Mouse (Mus musculus): ENCODE measurements around the gene Prr15l. TPM values are rescaled to one million over a fixed set of nuclear protein-coding genes. Genes with fewer than 3 reads are reported as not detected.

The Prr15l gene
- polyA plus RNA-seq (2011; ENCODE audit: insufficient read length, low read depth, missing spikeins) = not detected in 2 replicates

DNA sequence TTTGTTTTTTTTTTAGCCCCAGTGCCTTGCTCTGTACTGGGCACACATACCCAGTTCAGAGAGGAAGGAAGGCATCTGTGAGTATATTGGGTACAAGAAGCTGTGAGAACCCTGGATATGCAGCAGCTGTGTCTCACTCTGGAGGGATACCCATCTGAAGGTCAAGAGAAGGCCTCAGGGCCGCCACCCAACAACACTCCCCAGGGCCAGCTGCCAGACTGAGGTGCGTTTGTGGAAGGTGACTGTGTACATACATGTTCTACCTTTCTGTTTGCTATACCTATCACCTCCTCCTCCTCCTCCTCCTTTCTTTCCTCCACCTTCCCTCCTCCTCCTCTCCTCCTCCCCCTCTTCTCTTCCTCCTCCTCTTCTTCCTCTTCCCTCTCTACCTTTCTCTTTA is at the start of gene Prr15l:
Prr15l (plus strand) TSS at position 17 of the 400 bp plus-strand sequence.
- TF ChIP-seq POLR2A (IDR thresholded peaks at IDR 0.05; ENCODE audit: low read depth, low read length) = no peak
- no peak for TF ChIP-seq CTCF (IDR thresholded peaks at IDR 0.05; ENCODE audit: borderline replicate concordance, insufficient read depth, low read length)
- no peak within 1 kb of the TSS for H3K4me3 ChIP-seq (ENCODE audit: insufficient read depth, low read length)
- no peak within 1 kb of the TSS for H3K27ac ChIP-seq (ENCODE audit: insufficient read depth, low read length)
- H3K4me1 ChIP-seq (ENCODE audit: control insufficient read depth, insufficient read depth, low read length) = no peaks in the 10 kb centered on the region

DNA sequence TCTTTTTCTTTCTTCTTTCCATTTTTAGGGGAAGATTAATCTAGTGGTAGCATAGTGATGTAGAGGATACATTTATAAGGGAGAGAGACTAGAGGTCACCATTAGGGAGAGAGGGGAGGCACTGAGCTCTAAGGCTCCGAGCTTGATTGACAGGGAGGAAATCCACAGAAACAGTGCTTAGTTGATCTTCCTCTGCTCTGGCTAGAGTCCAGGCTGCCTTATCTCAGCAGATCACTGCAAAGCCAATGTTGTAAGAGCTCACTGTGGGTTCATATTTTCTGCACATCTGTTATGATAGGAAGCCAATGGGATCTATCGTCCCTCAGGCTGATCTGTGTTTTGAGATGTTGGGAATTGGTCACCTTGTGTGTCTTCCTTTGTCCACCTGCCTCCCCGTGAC is 49.2 kb upstream of the Prr15l start:
- Histone ChIP-seq H3K27ac (ENCODE audit: insufficient read depth, low read length) (no peak overlapping the region), H3K4me3 (ENCODE audit: insufficient read depth, low read length) (no peak overlapping the region), H3K4me1 (ENCODE audit: control insufficient read depth, insufficient read depth, low read length) (no peaks in the 10 kb centered on the region)
- no peak for TF ChIP-seq POLR2A (IDR thresholded peaks at IDR 0.05; ENCODE audit: low read depth, low read length)
- no peak for TF ChIP-seq CTCF (IDR thresholded peaks at IDR 0.05; ENCODE audit: borderline replicate concordance, insufficient read depth, low read length)

DNA sequence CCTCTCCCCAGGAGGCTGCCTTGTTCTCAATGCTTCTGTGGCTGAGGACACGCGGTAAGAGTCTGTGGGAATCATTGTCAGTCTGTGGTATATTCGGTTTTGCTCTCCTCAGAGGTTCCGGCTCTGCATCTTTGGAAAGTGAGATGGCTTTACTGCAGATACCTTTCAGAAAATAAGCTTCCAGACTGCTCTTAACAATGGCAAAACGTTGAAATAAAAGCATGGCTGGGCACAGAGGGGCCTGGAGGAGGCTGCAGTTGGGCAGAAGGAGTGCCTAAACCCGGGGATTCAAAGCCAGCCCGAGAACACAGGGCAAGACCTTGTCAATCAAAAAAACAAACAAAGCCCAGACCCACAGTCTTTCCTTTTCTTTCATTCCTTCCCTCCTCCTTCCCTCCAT is 48.5 kb upstream of the Prr15l start:
- TF ChIP-seq POLR2A (IDR thresholded peaks at IDR 0.05; ENCODE audit: low read depth, low read length) = no peak
- TF ChIP-seq CTCF (IDR thresholded peaks at IDR 0.05; ENCODE audit: borderline replicate concordance, insufficient read depth, low read length) = no peak
- Histone ChIP-seq H3K4me1 (ENCODE audit: control insufficient read depth, insufficient read depth, low read length) (no peaks in the 10 kb centered on the region), H3K4me3 (ENCODE audit: insufficient read depth, low read length) (no peak overlapping the region), H3K27ac (ENCODE audit: insufficient read depth, low read length) (no peak overlapping the region)

DNA sequence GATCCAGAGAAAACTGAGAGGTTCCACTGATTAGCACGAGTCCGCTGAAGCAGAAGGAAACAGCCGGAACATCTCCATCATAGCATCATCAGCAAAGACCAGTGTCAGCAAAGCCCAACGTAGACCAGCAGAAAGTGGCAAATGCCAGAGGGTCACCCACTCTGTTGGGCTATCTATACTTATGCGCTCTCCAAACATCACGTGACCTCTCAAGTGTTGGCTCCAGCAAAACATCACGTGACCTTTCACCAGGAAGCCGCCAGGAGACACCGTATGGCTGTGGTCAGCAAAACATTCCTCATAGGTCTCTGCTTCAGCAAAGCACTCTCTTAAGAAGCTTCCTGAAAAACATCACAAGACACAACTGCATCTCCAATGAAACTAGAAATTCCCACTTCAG is 47.6 kb upstream of the Prr15l start:
- H3K4me1 ChIP-seq (ENCODE audit: control insufficient read depth, insufficient read depth, low read length) = no peaks in the 10 kb centered on the region
- TF ChIP-seq CTCF (IDR thresholded peaks at IDR 0.05; ENCODE audit: borderline replicate concordance, insufficient read depth, low read length) = no peak
- H3K4me3 ChIP-seq (ENCODE audit: insufficient read depth, low read length) = no peak overlapping the region
- no peak overlapping the region for H3K27ac ChIP-seq (ENCODE audit: insufficient read depth, low read length)

DNA sequence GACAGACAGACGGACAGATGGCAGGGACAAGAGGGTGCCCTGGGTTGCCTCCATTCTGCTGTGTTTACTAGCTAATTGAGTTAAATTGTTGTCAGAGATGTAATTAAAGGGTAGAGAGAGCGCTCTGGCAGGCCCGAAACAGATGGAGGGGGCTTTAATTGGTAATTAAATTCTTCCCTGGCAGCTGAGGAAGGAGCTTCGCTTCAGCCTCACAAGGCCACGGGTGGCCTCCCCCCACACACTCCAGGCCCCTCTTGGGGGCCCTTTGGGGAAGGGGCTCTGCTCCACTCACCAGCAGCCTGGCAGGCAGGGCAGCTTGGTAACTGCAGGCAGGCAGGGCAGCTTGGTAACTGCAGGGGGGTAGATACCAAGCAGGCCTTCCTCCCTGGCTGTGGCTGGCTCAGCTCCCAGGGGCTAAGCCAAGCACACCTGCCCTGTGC is 42.0 kb upstream of the Prr15l start:
- Histone ChIP-seq H3K4me1 (ENCODE audit: control insufficient read depth, insufficient read depth, low read length) (no peaks in the 10 kb centered on the region), H3K4me3 (ENCODE audit: insufficient read depth, low read length) (no peak overlapping the region), H3K27ac (ENCODE audit: insufficient read depth, low read length) (no peak overlapping the region)
- TF ChIP-seq POLR2A (IDR thresholded peaks at IDR 0.05; ENCODE audit: low read depth, low read length) (no peak), CTCF (IDR thresholded peaks at IDR 0.05; ENCODE audit: borderline replicate concordance, insufficient read depth, low read length) (no peak)

DNA sequence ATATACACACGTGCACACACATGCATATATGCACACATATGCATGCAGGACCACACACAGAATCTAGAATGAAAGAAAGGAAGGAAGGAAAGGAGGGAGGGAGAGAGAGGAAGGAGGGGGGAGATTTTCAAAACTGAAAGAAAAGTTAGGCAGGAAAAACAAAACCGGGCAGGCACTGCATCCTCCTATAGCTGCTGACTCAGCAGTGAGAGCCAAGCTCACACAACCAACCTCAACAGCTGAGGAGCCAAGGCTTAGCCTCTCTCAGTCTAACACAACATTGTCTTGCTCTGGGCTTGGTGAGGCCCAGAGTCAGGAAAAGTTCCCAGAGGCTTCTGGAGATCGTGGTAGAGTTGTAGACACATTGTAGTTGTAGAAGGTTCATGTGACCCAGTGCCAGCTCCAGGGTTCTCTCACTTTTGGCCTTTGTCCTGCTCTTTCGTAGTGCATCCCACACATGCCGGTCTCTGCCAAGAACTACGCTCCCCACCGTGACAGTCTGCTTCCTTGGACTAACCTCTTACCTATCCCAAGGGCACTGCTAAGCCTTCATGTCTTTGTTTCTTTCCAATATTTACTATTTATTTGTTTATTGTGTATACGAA is 40.9 kb upstream of the Prr15l start:
- Histone ChIP-seq H3K4me3 (ENCODE audit: insufficient read depth, low read length) (no peak overlapping the region), H3K4me1 (ENCODE audit: control insufficient read depth, insufficient read depth, low read length) (no peaks in the 10 kb centered on the region), H3K27ac (ENCODE audit: insufficient read depth, low read length) (no peak overlapping the region)
- TF ChIP-seq POLR2A (IDR thresholded peaks at IDR 0.05; ENCODE audit: low read depth, low read length) = no peak
- no peak for TF ChIP-seq CTCF (IDR thresholded peaks at IDR 0.05; ENCODE audit: borderline replicate concordance, insufficient read depth, low read length)

DNA sequence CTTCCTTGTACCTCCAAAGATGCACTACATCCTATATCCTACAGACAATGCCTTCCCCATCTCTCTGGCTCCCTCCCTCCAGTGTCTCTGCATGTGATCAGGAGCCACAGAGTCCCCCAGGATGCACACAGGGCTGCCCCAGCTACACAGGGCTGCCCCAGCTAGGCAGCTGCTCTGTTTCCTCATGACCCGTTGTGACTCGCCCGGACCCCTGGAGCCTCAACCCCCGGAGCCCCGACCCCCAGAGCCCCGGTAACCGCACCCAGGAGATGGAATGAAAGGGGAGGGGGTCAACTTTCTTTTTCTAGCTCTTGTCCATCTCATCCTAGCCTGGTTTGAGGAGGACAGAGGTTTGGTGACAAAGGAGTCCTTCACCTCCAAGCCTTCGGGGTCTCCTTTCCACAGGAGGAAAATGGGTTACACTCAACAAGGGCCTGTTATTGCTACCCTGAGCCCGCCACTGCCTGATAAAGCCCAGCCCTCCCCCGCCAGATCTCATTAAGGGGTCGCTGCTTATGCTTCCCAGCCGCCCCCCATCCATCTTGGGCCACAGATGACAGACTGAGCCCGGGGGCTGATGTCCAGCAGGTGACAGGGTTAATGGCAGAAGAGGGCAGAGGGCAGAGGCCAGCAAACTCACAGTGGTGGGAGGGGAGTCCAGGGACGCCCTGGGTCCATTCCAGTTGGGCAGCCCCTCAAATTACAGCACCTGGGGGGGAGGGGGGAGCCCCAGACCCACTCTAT is 35.9 kb upstream of the Prr15l start:
- H3K4me1 ChIP-seq (ENCODE audit: control insufficient read depth, insufficient read depth, low read length) = peaks cover 6% of the 10 kb centered on the region; the same call in 1 of the 2 replicates
- TF ChIP-seq CTCF (IDR thresholded peaks at IDR 0.05; ENCODE audit: borderline replicate concordance, insufficient read depth, low read length) (no peak), POLR2A (IDR thresholded peaks at IDR 0.05; ENCODE audit: low read depth, low read length) (no peak)
- H3K27ac ChIP-seq (ENCODE audit: insufficient read depth, low read length) = no peak overlapping the region
- no peak overlapping the region for H3K4me3 ChIP-seq (ENCODE audit: insufficient read depth, low read length)

DNA sequence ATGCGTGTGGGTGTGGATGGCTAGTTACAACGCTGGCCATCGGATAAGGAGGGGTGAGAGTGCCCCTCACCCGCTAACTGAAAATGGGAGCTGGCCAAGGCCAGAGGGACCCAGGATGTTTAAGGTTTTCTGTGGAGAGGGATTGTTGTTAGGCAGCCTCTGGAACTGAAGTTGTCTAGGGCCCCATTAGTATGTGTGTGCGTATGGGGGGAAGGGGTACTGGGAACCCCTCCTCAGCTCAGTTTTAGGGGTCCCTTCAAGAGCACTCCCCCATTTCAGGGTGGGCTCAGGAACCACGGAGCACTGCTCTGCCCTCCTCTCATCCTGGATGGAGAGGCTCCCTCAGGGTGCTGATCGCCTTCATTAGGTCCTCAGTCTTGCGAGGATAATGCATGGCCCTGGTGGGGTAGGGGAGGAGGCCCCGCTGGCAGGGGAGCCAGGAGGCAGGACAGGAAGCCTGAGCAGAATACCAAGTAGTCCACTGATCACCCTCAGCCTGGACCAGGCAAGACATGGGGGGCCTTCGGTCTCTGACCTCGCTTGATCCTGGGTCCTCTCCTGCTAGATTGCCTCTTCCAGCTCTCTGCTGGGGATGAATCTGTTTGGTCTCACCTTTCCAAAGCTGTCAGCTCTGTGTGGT is 34.6 kb upstream of the Prr15l start:
- Histone ChIP-seq H3K4me3 (ENCODE audit: insufficient read depth, low read length) (no peak overlapping the region), H3K4me1 (ENCODE audit: control insufficient read depth, insufficient read depth, low read length) (peaks cover 6% of the 10 kb centered on the region; the same call in 1 of the 2 replicates), H3K27ac (ENCODE audit: insufficient read depth, low read length) (no peak overlapping the region)
- TF ChIP-seq CTCF (IDR thresholded peaks at IDR 0.05; ENCODE audit: borderline replicate concordance, insufficient read depth, low read length) (no peak), POLR2A (IDR thresholded peaks at IDR 0.05; ENCODE audit: low read depth, low read length) (no peak)

DNA sequence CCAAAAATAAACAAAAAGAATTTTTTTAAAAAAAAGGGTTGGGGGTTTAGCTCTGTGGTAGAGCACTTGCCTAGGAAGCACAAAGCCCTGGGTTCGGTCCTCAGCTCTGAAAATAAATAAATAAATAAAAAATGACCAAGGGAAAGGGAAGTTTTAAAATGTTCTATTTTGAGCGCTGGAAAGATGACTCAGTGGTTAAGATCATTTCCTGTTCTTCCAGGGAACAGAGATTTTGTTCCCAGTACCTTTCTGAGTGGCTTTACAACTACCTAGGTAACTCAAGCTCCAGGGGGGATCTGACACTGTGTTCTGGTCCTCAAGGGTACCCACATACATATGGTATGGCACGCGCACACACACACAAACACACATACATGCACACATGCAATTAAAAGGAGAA is 32.0 kb upstream of the Prr15l start:
- TF ChIP-seq POLR2A (IDR thresholded peaks at IDR 0.05; ENCODE audit: low read depth, low read length) = no peak
- TF ChIP-seq CTCF (IDR thresholded peaks at IDR 0.05; ENCODE audit: borderline replicate concordance, insufficient read depth, low read length) = no peak
- Histone ChIP-seq H3K27ac (ENCODE audit: insufficient read depth, low read length) (peak overlapping the region; percentile 35; the same call in 1 of the 2 replicates), H3K4me1 (ENCODE audit: control insufficient read depth, insufficient read depth, low read length) (peaks cover 6% of the 10 kb centered on the region; the same call in 1 of the 2 replicates), H3K4me3 (ENCODE audit: insufficient read depth, low read length) (no peak overlapping the region)

Data from embryonic fibroblast, embryonic 13.5 days (primary cell).